Mouse (Mus musculus): ENCODE data around the gene Commd1.

- no peak for TF ChIP-seq CTCF (IDR thresholded peaks at IDR 0.05; ENCODE audit: low read depth, low read length)
- no peak for TF ChIP-seq POLR2A (IDR thresholded peaks at IDR 0.05; ENCODE audit: insufficient read depth, low read length)
- TF ChIP-seq EP300 (IDR thresholded peaks at IDR 0.05; ENCODE audit: insufficient read depth, low read depth, low read length): no peak
Measured at GRCm38 (mm10) chr11:22972746-22973526, 9.2 kb downstream of the Commd1 start.
